In the genomic region with DNA sequence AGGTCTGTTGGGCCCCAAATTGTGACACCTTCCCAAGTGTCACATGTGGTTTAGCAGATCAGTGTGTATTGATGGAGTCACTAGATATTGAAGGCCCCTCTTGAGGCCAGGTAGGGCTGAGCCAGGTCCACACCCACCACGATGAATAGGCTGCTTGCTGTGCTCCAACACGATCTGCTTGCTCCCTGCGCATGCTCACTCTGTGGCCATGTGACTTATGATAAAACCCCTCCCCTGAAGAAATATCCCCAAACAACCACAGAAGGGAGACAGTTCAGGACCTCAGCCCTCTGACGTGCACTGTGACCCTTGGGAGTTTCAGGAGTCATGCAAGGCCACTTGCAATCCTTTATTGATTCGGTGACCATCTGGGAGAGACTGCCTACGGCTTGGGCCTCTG, we compare ENCODE assay signal across 25 mouse cellular contexts. TPM values are rescaled to one million over a fixed set of nuclear protein-coding genes. Genes with fewer than 3 reads are reported as not detected.
DNase-seq lines count a peak whose midpoint lies in the region; TF ChIP-seq lines count a peak whose summit lies in the region.
"Had no signal": no experiment of that assay in that cellular context is flagged by ENCODE, and none has a peak within 500 bp of the region (broad histone marks: within the 10 kb centered on the region; RNA-seq: fewer than 3 reads in every experiment).

No protein-coding gene starts in this region.

- no peaks in the 10 kb centered on the region for H3K9me3 ChIP-seq in CH12.LX (replicated peaks; ENCODE audit: low read length)

- DNase-seq in heart, adult 11 months = peak; percentile 86
- no peak for DNase-seq in heart, postnatal 36 days
- no peak for DNase-seq in CH12.LX (ENCODE audit: extremely low read depth)
- DNase-seq in adrenal gland, postnatal 36 days = no peak
- DNase-seq: adrenal gland, adult 2 months; adrenal gland, adult 8-10 months; adrenal gland, postnatal 10 days; adrenal gland, postnatal 14 days; adrenal gland, postnatal 25 days; B cell, adult 2 months; cerebellum, adult 11 months; cerebellum, adult 11-12 months; cerebellum, adult 18-20 months; cerebellum, adult 2 months; cerebellum, adult 8-10 months had no signal

- no peaks in the 10 kb centered on the region for H3K79me2 ChIP-seq in CH12.LX (replicated peaks; ENCODE audit: control insufficient read depth, extremely low read depth, insufficient read depth, poor library complexity, severe bottlenecking)

- dilution Hi-C loops in CH12.LX (cut with MboI; ENCODE audit: extremely low pct_ligation_motif_present, extremely low pct_unique_long_range_greater_than_20kb, low sequenced_read_pairs) = no loop called here

- no peak for TF ChIP-seq POLR2A in CH12.LX (IDR thresholded peaks at IDR 0.05; ENCODE audit: low read depth, low read length)

- no peaks in the 10 kb centered on the region for H3K27me3 ChIP-seq in CH12.LX (replicated peaks)
- H3K27me3 ChIP-seq: Patski had no signal

- peaks cover 12 to 14% of the 10 kb centered on the region in 2 experiments for H3K4me1 ChIP-seq in CH12.LX (ENCODE audit: control insufficient read depth in 1 of 2, insufficient read depth in 2 of 2)

- no peak for TF ChIP-seq CTCF in CH12.LX (conservative IDR thresholded peaks at IDR 0.05 in 1 of 2, IDR thresholded peaks at IDR 0.05 in 1 of 2; ENCODE audit: low read depth in 2 of 2, low read length in 2 of 2)

- in situ Hi-C loops in CH12.LX (cut with MboI; ENCODE audit: low pct_ligation_motif_present, low pct_unique_long_range_greater_than_20kb, low sequenced_read_pairs) = no loop called here

- no peak overlapping the region for H3K4me2 ChIP-seq in CH12.LX (ENCODE audit: insufficient read depth, low read depth, poor library complexity, severe bottlenecking)

- no peak overlapping the region for H3K9ac ChIP-seq in CH12.LX (ENCODE audit: insufficient read depth, low read depth)

- no peak for TF ChIP-seq RAD21 in CH12.LX (IDR thresholded peaks at IDR 0.05; ENCODE audit: low read depth, low read length)

- TF ChIP-seq EP300 in CH12.LX (IDR thresholded peaks at IDR 0.05; ENCODE audit: low read length) = no peak

- H3K36me3 ChIP-seq in CH12.LX (replicated peaks in 1 of 2; ENCODE audit: control insufficient read depth in 1 of 2, insufficient read depth in 1 of 2, low read length in 1 of 2) = no peaks in the 10 kb centered on the region
- H3K36me3 ChIP-seq: G1E had no signal

- intact Hi-C loops in heart, postnatal 36 days (cut with DNase I) = no loop called here

- H3K4me3 ChIP-seq in CH12.LX (replicated peaks in 1 of 3; ENCODE audit: low read depth in 2 of 3, low read length in 2 of 3, poor library complexity in 1 of 3) = no peak overlapping the region

- H3K27ac ChIP-seq in CH12.LX (ENCODE audit: insufficient read depth, low read depth) = no peak overlapping the region

TF ChIP-seq in CH12.LX, 34 proteins besides CTCF, POLR2A, EP300 and RAD21:
- TF ChIP-seq ZNF384 (IDR thresholded peaks at IDR 0.05; ENCODE audit: low read depth, low read length) (no peak), BHLHE40 (IDR thresholded peaks at IDR 0.05; ENCODE audit: low read depth, low read length) (no peak), NRF1 (IDR thresholded peaks at IDR 0.05; ENCODE audit: low read depth, low read length) (peak; percentile 54), POLR2AphosphoS2 (IDR thresholded peaks at IDR 0.05; ENCODE audit: low read depth, low read length) (no peak), SIN3A (IDR thresholded peaks at IDR 0.05; ENCODE audit: low read length) (no peak), MAX (IDR thresholded peaks at IDR 0.05; ENCODE audit: low read length) (0 out of 2 replicates have a peak, but pooled peaks have one; percentile 7)

RNA-seq across cellular contexts. Expression of a gene that starts 5.3 kb away (rescaled TPM):
- under 1 TPM; 0.16 to 0.19 TPM for total RNA-seq in heart, postnatal 36 days (2021)
- total RNA-seq in CH12.LX (2012; rRNA removed) (not detected in 2 replicates), CH12.LX (2014; rRNA removed) (not detected in 2 replicates)
- polyA plus RNA-seq in CH12.LX (2012; ENCODE audit: insufficient read length, low read depth) = not detected in 2 replicates
- total RNA-seq in adrenal gland, postnatal 36 days (2021) = not detected
- total RNA-seq: adrenal gland, adult 2 months; adrenal gland, adult 8-10 months; adrenal gland, postnatal 25 days; ES-E14; MEL had no signal
- polyA plus RNA-seq: activated CD4-positive, CD25-positive, alpha-beta regulatory T cell, adult 4 months; adrenal gland, adult 2 months; brain, embryonic 14.5 days; C2C12; CD4-positive, CD25-positive, alpha-beta regulatory T cell, adult 4 months; G1E; Patski had no signal

RNA-seq across cellular contexts. Expression of a gene that starts 7.7 kb away (rescaled TPM):
- not detected for total RNA-seq in heart, postnatal 36 days (2021)
- not detected in 2 replicates for total RNA-seq in CH12.LX (2012; rRNA removed)
- total RNA-seq in CH12.LX (2014; rRNA removed) = not detected in 2 replicates
- not detected in 2 replicates for polyA plus RNA-seq in CH12.LX (2012; ENCODE audit: insufficient read length, low read depth)
- total RNA-seq in adrenal gland, postnatal 36 days (2021) = not detected
- total RNA-seq: adrenal gland, adult 18-20 months; adrenal gland, adult 2 months; adrenal gland, adult 8-10 months; adrenal gland, postnatal 14 days; adrenal gland, postnatal 25 days; adrenal gland, postnatal 4 days; ES-E14; MEL had no signal
- polyA plus RNA-seq: activated CD4-positive, CD25-positive, alpha-beta regulatory T cell, adult 4 months; adrenal gland, adult 2 months; C2C12; CD4-positive, CD25-positive, alpha-beta regulatory T cell, adult 4 months; cerebellum, adult 2 months; G1E; Patski had no signal

RNA-seq across cellular contexts. Expression of a gene that starts 22.7 kb away (rescaled TPM):
- total RNA-seq in heart, postnatal 36 days (2021) = 1 to 10 TPM; 1.2 to 1.7 TPM
- not detected in 2 replicates for total RNA-seq in CH12.LX (2012; rRNA removed)
- not detected in 2 replicates for total RNA-seq in CH12.LX (2014; rRNA removed)
- polyA plus RNA-seq in CH12.LX (2012; ENCODE audit: insufficient read length, low read depth) = not detected in 2 replicates
- 10 to 100 TPM; 12.8 to 13.4 TPM for total RNA-seq in adrenal gland, postnatal 36 days (2021)
- total RNA-seq: ES-E14, MEL had no signal
- polyA plus RNA-seq: activated CD4-positive, CD25-positive, alpha-beta regulatory T cell, adult 4 months; C2C12; CD4-positive, CD25-positive, alpha-beta regulatory T cell, adult 4 months; G1E; Patski had no signal

RNA-seq across cellular contexts. Expression of a gene that starts 32.4 kb away (rescaled TPM):
- not detected for total RNA-seq in heart, postnatal 36 days (2021)
- total RNA-seq in CH12.LX (2012; rRNA removed) = not detected in 2 replicates
- not detected in 2 replicates for total RNA-seq in CH12.LX (2014; rRNA removed)
- not detected in 2 replicates for polyA plus RNA-seq in CH12.LX (2012; ENCODE audit: insufficient read length, low read depth)
- total RNA-seq in adrenal gland, postnatal 36 days (2021) = not detected
- total RNA-seq: adrenal gland, adult 18-20 months; adrenal gland, postnatal 14 days; ES-E14; MEL had no signal
- polyA plus RNA-seq: activated CD4-positive, CD25-positive, alpha-beta regulatory T cell, adult 4 months; adrenal gland, adult 2 months; C2C12; CD4-positive, CD25-positive, alpha-beta regulatory T cell, adult 4 months; G1E had no signal

Comparison
In these comparisons a context has a peak if more than half of its experiments do, and no peak if none do; other contexts are left out.
1. RNA of a gene that starts 22.7 kb away (total RNA-seq): 12.8 to 13.4 TPM in adrenal gland, postnatal 36 days; 1.2 to 1.7 TPM in heart, postnatal 36 days and not detected in CH12.LX; every median in the first group is over 4 times any median in the second.